Mouse (Mus musculus) midbrain, embryonic 11.5 days (tissue): ENCODE measurements around the gene Cherp. TPM values are rescaled to one million over a fixed set of nuclear protein-coding genes. Genes with fewer than 3 reads are reported as not detected.

Source experiments
- ATAC-seq: fragments of 200-750 bp; cut with Nextera tagmentation; 2 replicates; pipeline ENCODE4 v1.8.0; 2017; ENCODE audit warnings: moderate TSS enrichment, moderate library complexity; ENCODE audit not compliant: low FRiP score
- DNase-seq: peaks from one replicate; pipeline ENCODE4 v3.0.0; 2015; ENCODE audit warnings: low spot score; ENCODE audit errors: missing footprints
- H3K27ac ChIP-seq: fragments of 300-500 bp; sonication (generic); 2 replicates; pipeline ENCODE4 v1.5.1; 2014; ENCODE audit warnings: low read depth, low read length
- H3K27me3 ChIP-seq: fragments of 300-500 bp; sonication (generic); 2 replicates; pipeline ENCODE4 v1.6.1; 2014; ENCODE audit warnings: mild to moderate bottlenecking, low read length, moderate library complexity, mixed read lengths; ENCODE audit not compliant: control insufficient read depth, insufficient read depth
- H3K36me3 ChIP-seq: fragments of 300-500 bp; sonication (generic); 2 replicates; pipeline ENCODE4 v1.6.1; 2014; ENCODE audit warnings: mild to moderate bottlenecking, low read length, moderate library complexity, mixed read lengths; ENCODE audit not compliant: control insufficient read depth, insufficient read depth
- H3K4me1 ChIP-seq: fragments of 300-500 bp; sonication (generic); 2 replicates; pipeline ENCODE4 v1.6.1; 2014; ENCODE audit warnings: low read length; ENCODE audit not compliant: control insufficient read depth, insufficient read depth
- H3K4me2 ChIP-seq: fragments of 300-500 bp; sonication (generic); 2 replicates; pipeline ENCODE4 v1.6.1; 2014; ENCODE audit warnings: mild to moderate bottlenecking, moderate library complexity
- H3K4me3 ChIP-seq: fragments of 300-500 bp; sonication (generic); 2 replicates; pipeline ENCODE4 v1.5.1; 2014; ENCODE audit warnings: low read depth, low read length
- H3K9ac ChIP-seq: fragments of 300-500 bp; sonication (generic); 2 replicates; pipeline ENCODE4 v1.6.1; 2014; ENCODE audit warnings: low read length
- H3K9me3 ChIP-seq: fragments of 300-500 bp; sonication (generic); 2 replicates; pipeline ENCODE4 v1.6.1; 2016; ENCODE audit warnings: low read length; ENCODE audit not compliant: control insufficient read depth
- WGBS: fragments of 180-500 bp; shearing (Covaris S2); extraction: QIAGEN DNeasy Blood & Tissue Kit; methylation state at CpG from one replicate; pipeline ENCODE4 v1.1.7; 2014; 5-methylcytosine and 5-hydroxymethylcytosine counted together
- polyA plus RNA-seq: library from polyadenylated mRNA; unstranded; fragments of >200 nt; fragmentation: Nextera tagmentation; extraction: Ambion mirVana; gene quantifications from 2 replicates; pipeline ENCODE4 v1.2.1, GENCODE M21; 2014

The Cherp gene
- polyA plus RNA-seq, 1 experiment from 2014 or later: 62.6 TPM

DNA sequence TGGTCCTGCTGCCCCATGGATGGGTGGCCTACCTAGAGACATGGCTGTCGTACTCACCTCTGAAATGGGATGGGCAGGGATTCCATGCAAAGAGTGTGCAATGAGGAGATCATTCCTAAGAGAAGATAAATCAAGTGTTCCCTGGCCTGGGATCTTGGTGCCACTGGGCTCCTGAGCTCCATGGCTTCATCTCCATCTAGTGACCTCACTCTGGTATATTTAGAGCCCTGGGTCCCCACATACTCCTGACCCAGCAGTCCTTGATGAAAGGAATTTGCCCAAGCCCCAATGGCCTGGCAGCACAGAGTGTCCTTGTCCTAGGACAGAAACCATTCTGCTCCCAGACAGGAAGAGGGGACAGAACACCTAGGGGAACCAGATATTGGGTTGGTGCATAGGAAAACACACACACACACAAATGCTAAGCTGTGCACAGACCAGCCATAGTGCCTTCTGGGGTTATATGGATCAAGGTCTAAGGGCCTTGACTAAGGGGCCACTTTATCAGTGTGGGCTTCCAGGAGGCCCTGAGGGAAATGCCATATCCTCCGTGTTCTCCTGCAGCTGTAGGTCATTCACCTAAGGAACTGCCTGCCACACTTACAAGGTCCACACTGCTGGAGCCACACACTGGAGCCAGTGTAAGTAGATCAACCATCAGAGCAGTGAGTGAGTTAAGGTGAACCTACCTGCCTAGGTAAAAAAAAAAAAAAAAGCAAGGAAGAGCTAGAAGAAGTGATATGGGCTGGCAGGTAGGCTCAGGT is 24.7 kb upstream of the Cherp start:
- Histone ChIP-seq H3K27me3 (no peaks in the 10 kb centered on the region), H3K36me3 (peaks cover 8% of the 10 kb centered on the region), H3K4me3 (no peak overlapping the region), H3K4me1 (no peaks in the 10 kb centered on the region), H3K9me3 (no peaks in the 10 kb centered on the region), H3K27ac (no peak overlapping the region), H3K9ac (no peak overlapping the region), H3K4me2 (no peak overlapping the region)
- no peak for DNase-seq
- 90% methylated on average over 2 of the region's 2 CpGs for WGBS
- ATAC-seq: no peak

DNA sequence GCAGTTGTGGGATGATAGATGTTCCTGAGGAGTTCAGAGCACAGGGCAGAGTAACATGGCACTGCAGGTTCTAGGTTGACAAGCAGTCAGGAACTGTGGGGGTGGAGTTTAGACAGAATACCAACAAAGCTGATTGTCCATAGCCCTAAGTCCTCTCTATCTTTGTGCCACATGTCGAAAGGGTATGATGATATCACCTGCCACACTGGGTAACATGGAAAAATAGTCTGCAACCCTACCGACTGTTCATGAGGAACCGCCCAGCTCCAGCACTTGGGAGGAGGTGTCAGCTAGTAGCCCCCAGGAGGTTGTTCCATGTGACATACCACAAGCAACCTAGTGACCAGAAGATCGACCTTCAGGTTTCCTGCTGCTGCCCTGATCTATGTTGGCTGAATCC is 23.5 kb upstream of the Cherp start:
- Histone ChIP-seq H3K4me3 (no peak overlapping the region), H3K9me3 (no peaks in the 10 kb centered on the region), H3K4me2 (no peak overlapping the region), H3K36me3 (peaks cover 8% of the 10 kb centered on the region), H3K4me1 (peaks cover 6% of the 10 kb centered on the region; the same call in 1 of the 2 replicates), H3K27ac (no peak overlapping the region), H3K27me3 (no peaks in the 10 kb centered on the region), H3K9ac (no peak overlapping the region)
- 92% methylated on average over 4 of the region's 4 CpGs for WGBS
- ATAC-seq (no peak), DNase-seq (no peak)

DNA sequence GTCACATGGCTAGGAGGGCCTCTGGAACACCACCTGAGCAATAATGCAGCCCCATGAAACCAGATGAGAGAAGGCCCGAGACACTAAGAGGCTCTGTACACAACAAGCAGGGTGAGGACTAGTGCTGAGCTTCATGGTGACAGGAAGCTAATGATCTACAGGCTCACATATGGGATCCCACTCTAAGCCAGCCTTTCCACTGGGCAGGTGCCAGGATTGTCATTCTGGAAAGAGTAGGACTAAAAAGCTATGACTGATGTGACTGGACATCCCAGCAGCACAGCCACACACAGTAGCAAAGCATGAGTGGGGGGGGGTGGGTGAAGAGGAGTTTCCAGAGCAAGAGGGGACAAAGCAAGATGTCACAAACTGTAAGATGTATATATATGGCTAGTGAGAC is 22.9 kb upstream of the Cherp start:
- no peak for ATAC-seq
- Histone ChIP-seq H3K9ac (no peak overlapping the region), H3K27ac (no peak overlapping the region), H3K27me3 (no peaks in the 10 kb centered on the region), H3K4me2 (no peak overlapping the region), H3K4me3 (no peak overlapping the region), H3K9me3 (no peaks in the 10 kb centered on the region), H3K36me3 (peaks cover 8% of the 10 kb centered on the region), H3K4me1 (peaks cover 8% of the 10 kb centered on the region; the same call in 1 of the 2 replicates)
- DNase-seq: no peak
- 90% methylated on average over 1 of the region's 1 CpGs for WGBS

DNA sequence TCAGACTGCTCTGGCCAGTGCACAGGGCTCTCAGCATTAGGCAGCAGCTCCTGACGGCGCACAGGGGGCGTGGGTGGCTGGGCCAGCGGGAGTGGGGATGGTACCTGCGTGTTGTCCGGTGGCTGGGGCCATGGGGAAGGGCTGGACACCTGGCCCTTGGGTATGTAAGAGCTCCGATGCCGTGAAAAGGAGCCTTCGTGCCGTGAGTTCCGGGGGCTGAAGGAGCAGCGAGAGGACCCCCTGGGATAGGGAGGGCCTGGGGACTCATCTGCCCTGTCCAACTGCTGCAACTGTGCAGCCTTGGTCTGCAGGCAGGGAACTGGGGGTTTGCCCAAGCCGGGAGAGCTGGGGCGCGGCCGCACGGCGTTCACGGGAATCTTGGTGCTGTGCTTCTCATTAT is 21.2 kb upstream of the Cherp start:
- no peak overlapping the region for H3K9ac ChIP-seq
- no peak overlapping the region for H3K4me3 ChIP-seq
- peaks cover 8% of the 10 kb centered on the region for H3K36me3 ChIP-seq
- no peaks in the 10 kb centered on the region for H3K9me3 ChIP-seq
- 93% methylated on average over 19 of the region's 19 CpGs for WGBS
- H3K4me2 ChIP-seq: no peak overlapping the region
- H3K4me1 ChIP-seq: peaks cover 14% of the 10 kb centered on the region
- no peak for DNase-seq
- ATAC-seq: no peak
- H3K27me3 ChIP-seq: no peaks in the 10 kb centered on the region
- no peak overlapping the region for H3K27ac ChIP-seq

DNA sequence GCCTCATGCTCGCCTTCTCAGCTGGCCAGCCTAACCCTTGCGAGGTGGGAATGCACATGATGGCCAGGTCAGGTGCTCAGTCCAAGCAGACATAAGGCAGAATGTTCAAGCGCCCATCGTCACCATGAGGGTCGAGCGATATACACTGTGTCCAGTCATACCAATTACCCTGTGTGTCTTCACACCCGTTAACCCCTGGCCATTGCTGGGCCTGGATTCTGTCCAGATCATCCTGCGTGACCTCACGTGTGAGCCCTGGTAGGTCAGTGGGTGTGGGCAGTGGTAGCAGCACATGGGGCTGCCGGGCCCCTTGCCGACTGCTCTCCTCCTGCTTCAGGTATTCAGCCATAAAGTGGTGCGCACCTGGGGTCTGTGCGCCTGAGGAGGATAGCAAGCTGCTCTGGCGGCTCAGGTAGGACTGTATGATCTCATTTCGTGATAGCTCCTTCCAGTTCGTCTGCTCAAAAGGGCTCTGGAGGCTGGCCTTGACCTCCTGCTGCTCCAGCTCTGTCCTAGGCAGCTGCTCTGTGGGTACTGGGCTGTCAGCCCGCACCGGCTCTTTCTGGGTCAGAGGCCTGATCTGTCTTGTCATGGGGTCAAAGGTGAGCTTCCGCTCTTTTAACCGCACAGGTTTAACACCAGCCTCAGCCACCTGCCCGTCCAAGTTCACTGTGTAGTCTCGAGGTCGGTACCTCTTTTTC is 20.5 kb upstream of the Cherp start:
- 88% methylated on average over 23 of the region's 23 CpGs for WGBS
- Histone ChIP-seq H3K27ac (no peak overlapping the region), H3K9me3 (no peaks in the 10 kb centered on the region), H3K4me2 (no peak overlapping the region), H3K27me3 (no peaks in the 10 kb centered on the region), H3K36me3 (peaks cover 8% of the 10 kb centered on the region), H3K4me3 (no peak overlapping the region), H3K9ac (no peak overlapping the region), H3K4me1 (peaks cover 16% of the 10 kb centered on the region)
- ATAC-seq (no peak), DNase-seq (no peak)

DNA sequence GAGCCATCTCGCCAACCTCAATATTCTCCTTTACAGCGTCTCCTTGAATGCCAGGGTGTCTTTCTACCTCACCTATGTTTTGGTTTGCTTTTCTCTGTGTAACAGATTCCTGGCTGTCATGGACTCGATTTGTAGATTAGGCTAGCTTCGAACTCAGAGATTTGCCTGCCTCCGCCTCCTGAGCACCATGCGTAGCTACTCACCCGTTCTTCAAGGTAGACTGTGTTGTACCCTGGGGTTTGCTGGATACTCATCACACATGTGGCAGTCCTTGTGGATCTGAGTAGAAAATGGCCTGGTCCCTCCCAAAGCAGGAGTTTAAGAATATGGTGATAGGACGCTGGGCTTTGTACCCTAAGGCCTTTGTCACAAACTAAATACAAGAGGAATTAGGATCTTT is 18.4 kb upstream of the Cherp start:
- peaks cover 18% of the 10 kb centered on the region for H3K4me1 ChIP-seq
- H3K9me3 ChIP-seq: no peaks in the 10 kb centered on the region
- no peaks in the 10 kb centered on the region for H3K27me3 ChIP-seq
- H3K36me3 ChIP-seq: peaks cover 8% of the 10 kb centered on the region
- WGBS: 17% methylated on average over 8 of the region's 8 CpGs
- ATAC-seq: no peak
- peak overlapping the region; percentile 55 for H3K4me2 ChIP-seq
- DNase-seq: no peak
- peak overlapping the region; percentile 63 for H3K9ac ChIP-seq
- H3K27ac ChIP-seq: no peak overlapping the region
- peak overlapping the region; percentile 91 for H3K4me3 ChIP-seq

DNA sequence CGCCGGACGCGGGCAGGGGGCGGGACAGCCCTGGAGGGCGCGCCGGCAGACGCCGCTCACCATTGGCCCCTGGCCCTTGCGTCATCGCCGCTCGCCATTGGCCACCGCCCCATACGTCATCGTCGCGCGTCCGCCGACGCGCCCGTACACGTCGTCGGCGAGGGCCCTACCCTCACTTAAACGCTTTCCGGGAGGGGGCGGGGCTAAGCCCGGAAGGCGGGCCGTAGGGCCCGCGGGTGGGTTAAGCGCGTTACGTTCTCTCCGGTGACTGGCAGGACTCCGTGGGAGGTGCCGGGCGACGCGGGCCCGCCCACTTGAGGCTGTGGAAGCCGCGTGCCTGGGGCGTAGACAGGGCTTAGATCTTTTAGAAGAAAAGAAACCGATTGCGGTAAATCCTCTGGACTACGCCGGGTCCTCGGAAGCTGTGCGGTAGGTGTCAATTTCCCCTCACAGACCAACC is 17.6 kb upstream of the Cherp start:
- Histone ChIP-seq H3K9ac (peak overlapping the region; percentile 79), H3K9me3 (no peaks in the 10 kb centered on the region), H3K4me1 (peaks cover 18% of the 10 kb centered on the region), H3K27me3 (no peaks in the 10 kb centered on the region), H3K4me2 (peak overlapping the region; percentile 96), H3K4me3 (peak overlapping the region; percentile 91), H3K27ac (no peak overlapping the region), H3K36me3 (peaks cover 8% of the 10 kb centered on the region)
- ATAC-seq (peak; percentile 97), DNase-seq (peak; percentile 100)
- WGBS: under 1% methylated on average over 51 of the region's 56 CpGs

DNA sequence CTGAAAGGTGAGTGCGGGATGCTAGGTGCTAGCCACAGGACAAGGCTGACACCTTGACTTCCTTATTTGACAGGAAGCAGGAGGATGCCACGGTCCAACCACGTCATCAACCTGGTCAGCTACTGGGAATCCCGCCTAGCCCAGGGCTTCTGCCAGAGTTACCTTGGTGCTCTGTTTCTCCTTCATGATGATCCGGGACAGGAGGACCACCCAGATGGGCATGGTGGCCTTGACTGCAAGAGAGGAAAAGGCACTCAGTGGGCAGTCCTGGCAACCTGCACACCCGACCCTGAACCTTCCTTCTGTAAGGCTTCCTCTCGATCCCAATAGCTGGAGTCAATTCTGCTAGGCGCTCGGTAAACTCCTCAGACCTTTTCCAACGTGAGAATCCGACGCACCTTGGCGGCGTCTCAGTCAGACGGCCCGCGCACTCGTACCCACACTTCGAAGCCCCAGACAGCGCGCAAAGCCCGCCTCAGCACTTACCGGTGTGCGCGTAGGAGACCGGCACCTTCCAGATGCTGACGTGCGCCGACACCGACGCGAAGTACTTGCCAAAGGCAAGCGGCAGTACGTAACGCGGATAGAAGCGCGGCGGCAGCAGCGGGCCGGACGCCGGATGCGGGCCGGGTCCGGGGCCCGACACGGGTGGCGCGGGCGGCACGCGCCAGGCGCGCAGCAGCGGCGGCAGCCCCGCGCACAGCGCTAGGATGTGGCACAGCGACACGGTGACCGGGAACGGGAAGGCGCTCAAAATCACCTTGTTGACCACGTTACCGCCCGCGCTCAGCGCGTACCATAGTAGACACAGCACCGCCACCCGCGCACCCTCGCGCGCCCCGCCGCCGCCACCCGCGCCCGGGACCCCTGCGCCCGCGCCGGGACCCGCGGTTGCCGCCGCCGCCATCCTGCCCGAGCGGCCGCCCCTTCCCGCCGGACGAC is 16.9 kb upstream of the Cherp start, which contains the start of gene Slc35e1:
Gene Slc35e1, minus strand, starts transcription at position 935 of the 942 bp plus-strand sequence.
- WGBS: 1% methylated on average over 79 of the region's 98 CpGs
- Histone ChIP-seq H3K4me2 (peak within 1 kb of the TSS; percentile 96), H3K9me3 (no peaks in the 10 kb centered on the region), H3K27ac (peak within 1 kb of the TSS; percentile 30; the same call in 1 of the 2 replicates), H3K4me1 (peaks cover 18% of the 10 kb centered on the region), H3K9ac (peak within 1 kb of the TSS; percentile 79), H3K36me3 (peaks cover 8% of the 10 kb centered on the region), H3K27me3 (no peaks in the 10 kb centered on the region), H3K4me3 (peak within 1 kb of the TSS; percentile 91)
- ATAC-seq (peak; percentile 74), DNase-seq (peak; percentile 88)
